Mouse (Mus musculus) midbrain, embryonic 14.5 days (tissue): ENCODE measurements at regions not wholly inside any gene's neighbourhood (a gene's known extent, or its start where the extent isn't known, plus 50 kb on each side); places are given as distances from the start of the nearest gene placed in this dataset.

Experiments used
- ATAC-seq: fragments of 200-750 bp; cut with Nextera tagmentation; 2 replicates; pipeline ENCODE4 v1.8.0; 2017; ENCODE audit warnings: moderate number of reproducible peaks, moderate library complexity; ENCODE audit not compliant: low FRiP score, low TSS enrichment
- DNase-seq: peaks from one replicate; pipeline ENCODE4 v3.0.0-alpha.2; 2015
- H3K27ac ChIP-seq: fragments of 300-500 bp; sonication (generic); replicated peaks from 2 replicates; pipeline ENCODE4 v1.5.1; 2014; ENCODE audit warnings: mild to moderate bottlenecking, low read depth, low read length, moderate library complexity
- H3K27me3 ChIP-seq: fragments of 300-500 bp; sonication (generic); 2 replicates; pipeline ENCODE4 v1.6.1; 2014; ENCODE audit warnings: low read length, control low read depth, mixed read lengths; ENCODE audit not compliant: control insufficient read depth, insufficient read depth
- H3K36me3 ChIP-seq: fragments of 300-500 bp; sonication (generic); 2 replicates; pipeline ENCODE4 v1.6.1; 2014; ENCODE audit warnings: low read length, control low read depth; ENCODE audit not compliant: control insufficient read depth, insufficient read depth
- H3K4me1 ChIP-seq: fragments of 300-500 bp; sonication (generic); 2 replicates; pipeline ENCODE4 v1.6.1; 2014; ENCODE audit warnings: mild to moderate bottlenecking, antibody characterized with exemption, low read length, control low read depth; ENCODE audit not compliant: control insufficient read depth, insufficient read depth
- H3K4me2 ChIP-seq: fragments of 300-500 bp; sonication (generic); 2 replicates; pipeline ENCODE4 v1.6.1; 2014; ENCODE audit warnings: mild to moderate bottlenecking, low read length, moderate library complexity
- H3K4me3 ChIP-seq: fragments of 300-500 bp; sonication (generic); replicated peaks from 2 replicates; pipeline ENCODE4 v1.5.1; 2014; ENCODE audit warnings: low read depth, low read length
- H3K9ac ChIP-seq: fragments of 300-500 bp; sonication (generic); replicated peaks from 2 replicates; pipeline ENCODE4 v1.6.1; 2014; ENCODE audit warnings: mild to moderate bottlenecking, low read length, moderate library complexity
- H3K9me3 ChIP-seq: fragments of 300-500 bp; sonication (generic); 2 replicates; pipeline ENCODE4 v1.6.1; 2016; ENCODE audit warnings: low read length, control low read depth, mixed read lengths; ENCODE audit not compliant: control insufficient read depth
- WGBS: fragments of 180-500 bp; shearing (Covaris S2); extraction: QIAGEN DNeasy Blood & Tissue Kit; methylation state at CpG from one replicate; pipeline ENCODE4 v1.1.7; 2014; 5-methylcytosine and 5-hydroxymethylcytosine counted together

- no peak for DNase-seq
- no peak overlapping the region for H3K4me2 ChIP-seq
- 69% methylated on average over 2 of the region's 2 CpGs for WGBS
- no peaks in the 10 kb centered on the region for H3K27me3 ChIP-seq
- no peak overlapping the region for H3K27ac ChIP-seq
- no peaks in the 10 kb centered on the region for H3K9me3 ChIP-seq
- no peak overlapping the region for H3K4me3 ChIP-seq
- H3K9ac ChIP-seq: no peak overlapping the region
- no peak for ATAC-seq
- H3K4me1 ChIP-seq: no peaks in the 10 kb centered on the region
- H3K36me3 ChIP-seq: no peaks in the 10 kb centered on the region
These were observed 1124.1 kb downstream of the Stim2 start for GRCm38 (mm10) chr5:55122391-55122790.

GRCm38 (mm10) chr5:55134310-55134709 lies 1136.0 kb downstream of the Stim2 start:
- H3K36me3 ChIP-seq: no peaks in the 10 kb centered on the region
- H3K4me2 ChIP-seq: no peak overlapping the region
- no peak for ATAC-seq
- no peak for DNase-seq
- no peaks in the 10 kb centered on the region for H3K27me3 ChIP-seq
- H3K27ac ChIP-seq: no peak overlapping the region
- H3K9me3 ChIP-seq: no peaks in the 10 kb centered on the region
- H3K9ac ChIP-seq: no peak overlapping the region
- no peaks in the 10 kb centered on the region for H3K4me1 ChIP-seq
- no peak overlapping the region for H3K4me3 ChIP-seq
- 81% methylated on average over 3 of the region's 3 CpGs for WGBS

GRCm38 (mm10) chr5:55135293-55135947 lies 1137.1 kb downstream of the Stim2 start:
- Histone ChIP-seq H3K27me3 (no peaks in the 10 kb centered on the region), H3K9ac (no peak overlapping the region), H3K4me1 (no peaks in the 10 kb centered on the region), H3K9me3 (no peaks in the 10 kb centered on the region), H3K27ac (no peak overlapping the region), H3K4me2 (no peak overlapping the region), H3K4me3 (no peak overlapping the region), H3K36me3 (no peaks in the 10 kb centered on the region)
- WGBS: 66% methylated on average over 9 of the region's 9 CpGs
- DNase-seq (peak; percentile 39), ATAC-seq (0 out of 2 replicates have a peak, but pooled peaks have one; percentile 37)

GRCm38 (mm10) chr5:55138750-55139149 lies 1140.5 kb downstream of the Stim2 start:
- Histone ChIP-seq H3K4me1 (no peaks in the 10 kb centered on the region), H3K27me3 (no peaks in the 10 kb centered on the region), H3K36me3 (no peaks in the 10 kb centered on the region), H3K4me2 (no peak overlapping the region), H3K4me3 (no peak overlapping the region), H3K27ac (no peak overlapping the region), H3K9me3 (no peaks in the 10 kb centered on the region), H3K9ac (no peak overlapping the region)
- ATAC-seq (no peak), DNase-seq (no peak)

GRCm38 (mm10) chr5:55147354-55147753 lies 1149.1 kb downstream of the Stim2 start:
- Histone ChIP-seq H3K27me3 (no peaks in the 10 kb centered on the region), H3K4me2 (no peak overlapping the region), H3K9me3 (no peaks in the 10 kb centered on the region), H3K36me3 (no peaks in the 10 kb centered on the region), H3K27ac (no peak overlapping the region), H3K9ac (no peak overlapping the region), H3K4me1 (no peaks in the 10 kb centered on the region), H3K4me3 (no peak overlapping the region)
- DNase-seq (no peak), ATAC-seq (no peak)

- no peak overlapping the region for H3K4me3 ChIP-seq
- no peaks in the 10 kb centered on the region for H3K36me3 ChIP-seq
- no peaks in the 10 kb centered on the region for H3K4me1 ChIP-seq
- no peaks in the 10 kb centered on the region for H3K9me3 ChIP-seq
- no peak overlapping the region for H3K4me2 ChIP-seq
- no peaks in the 10 kb centered on the region for H3K27me3 ChIP-seq
- WGBS: 76% methylated on average over 1 of the region's 1 CpGs
- ATAC-seq: peak; percentile 14; the same call in 1 of the 2 replicates
- DNase-seq: peak; percentile 12
- no peak overlapping the region for H3K27ac ChIP-seq
- no peak overlapping the region for H3K9ac ChIP-seq
These were observed 1176.5 kb downstream of the Stim2 start for GRCm38 (mm10) chr5:55174839-55175238.
